ENCODE assay signal across 17 mouse cellular contexts in genomic region chr7:143197951-143198440, GRCm38 (mm10).
DNase-seq lines count a peak whose midpoint lies in the region; ATAC-seq lines count a peak whose summit lies in the region.
"Had no signal": no experiment of that assay in that cellular context is flagged by ENCODE, and none has a peak within 500 bp of the region (broad histone marks: within the 10 kb centered on the region; RNA-seq: fewer than 3 reads in every experiment).

No protein-coding gene starts in this region.

- no peaks in the 10 kb centered on the region for H3K27me3 ChIP-seq in liver, embryonic 11.5 days (replicated peaks; ENCODE audit: control insufficient read depth, insufficient read depth, low read length)
- no peaks in the 10 kb centered on the region for H3K27me3 ChIP-seq in liver, embryonic 12.5 days (replicated peaks)
- H3K27me3 ChIP-seq in forebrain, embryonic 14.5 days (replicated peaks; ENCODE audit: control insufficient read depth, insufficient read depth, low read length), result no peaks in the 10 kb centered on the region
- no peaks in the 10 kb centered on the region for H3K27me3 ChIP-seq in limb, embryonic 11.5 days (ENCODE audit: control insufficient read depth, insufficient read depth, low read length)
- no peaks in the 10 kb centered on the region for H3K27me3 ChIP-seq in neural tube, embryonic 13.5 days
- no peaks in the 10 kb centered on the region for H3K27me3 ChIP-seq in kidney, embryonic 15.5 days

- no peaks in the 10 kb centered on the region for H3K9me3 ChIP-seq in liver, embryonic 11.5 days (ENCODE audit: control insufficient read depth, low read length)
- no peaks in the 10 kb centered on the region for H3K9me3 ChIP-seq in liver, embryonic 12.5 days (replicated peaks)
- no peaks in the 10 kb centered on the region for H3K9me3 ChIP-seq in forebrain, embryonic 14.5 days (replicated peaks; ENCODE audit: control insufficient read depth, low read length)
- no peaks in the 10 kb centered on the region for H3K9me3 ChIP-seq in limb, embryonic 11.5 days (ENCODE audit: control insufficient read depth, low read length)
- H3K9me3 ChIP-seq in neural tube, embryonic 13.5 days, result no peaks in the 10 kb centered on the region
- H3K9me3 ChIP-seq in kidney, embryonic 15.5 days (replicated peaks), result no peaks in the 10 kb centered on the region

- no peak overlapping the region for H3K4me3 ChIP-seq in liver, embryonic 11.5 days (ENCODE audit: low read depth, low read length)
- H3K4me3 ChIP-seq in liver, embryonic 12.5 days, result no peak overlapping the region
- H3K4me3 ChIP-seq in forebrain, embryonic 14.5 days (ENCODE audit: low read depth, low read length), result 0 out of 2 replicates have a peak overlapping the region, but pooled peaks have one; percentile 2
- H3K4me3 ChIP-seq in limb, embryonic 11.5 days (ENCODE audit: low read depth, low read length), result no peak overlapping the region
- H3K4me3 ChIP-seq in neural tube, embryonic 13.5 days, result no peak overlapping the region
- no peak overlapping the region for H3K4me3 ChIP-seq in kidney, embryonic 15.5 days (replicated peaks)

- no peak overlapping the region for H3K27ac ChIP-seq in liver, embryonic 11.5 days (ENCODE audit: low read depth, low read length)
- no peak overlapping the region for H3K27ac ChIP-seq in liver, embryonic 12.5 days
- 0 out of 2 replicates have a peak overlapping the region, but pooled peaks have one; percentile 33 for H3K27ac ChIP-seq in forebrain, embryonic 14.5 days (ENCODE audit: low read depth, low read length)
- no peak overlapping the region for H3K27ac ChIP-seq in limb, embryonic 11.5 days (replicated peaks; ENCODE audit: low read depth, low read length)
- peak overlapping the region; percentile 54; the same call in 1 of the 2 replicates for H3K27ac ChIP-seq in neural tube, embryonic 13.5 days (replicated peaks)
- H3K27ac ChIP-seq in kidney, embryonic 15.5 days, result no peak overlapping the region
- H3K27ac ChIP-seq: liver, embryonic 14.5 days; macrophage had no signal

- no peaks in the 10 kb centered on the region for H3K36me3 ChIP-seq in liver, embryonic 11.5 days (ENCODE audit: control insufficient read depth, insufficient read depth, low read length)
- H3K36me3 ChIP-seq in liver, embryonic 12.5 days, result no peaks in the 10 kb centered on the region
- H3K36me3 ChIP-seq in forebrain, embryonic 14.5 days (ENCODE audit: control insufficient read depth, insufficient read depth, low read length), result no peaks in the 10 kb centered on the region
- H3K36me3 ChIP-seq in limb, embryonic 11.5 days (ENCODE audit: control insufficient read depth, insufficient read depth, low read length), result no peaks in the 10 kb centered on the region
- no peaks in the 10 kb centered on the region for H3K36me3 ChIP-seq in neural tube, embryonic 13.5 days
- H3K36me3 ChIP-seq in kidney, embryonic 15.5 days, result no peaks in the 10 kb centered on the region

- no peaks in the 10 kb centered on the region for H3K4me1 ChIP-seq in liver, embryonic 11.5 days (replicated peaks; ENCODE audit: control insufficient read depth, insufficient read depth, low read length)
- H3K4me1 ChIP-seq in liver, embryonic 12.5 days, result no peaks in the 10 kb centered on the region
- H3K4me1 ChIP-seq in forebrain, embryonic 14.5 days (ENCODE audit: control insufficient read depth, insufficient read depth, low read length), result peaks cover 8% of the 10 kb centered on the region; the same call in 1 of the 2 replicates
- H3K4me1 ChIP-seq in limb, embryonic 11.5 days (ENCODE audit: control insufficient read depth, insufficient read depth, low read length), result no peaks in the 10 kb centered on the region
- H3K4me1 ChIP-seq in neural tube, embryonic 13.5 days (replicated peaks), result peaks cover 19% of the 10 kb centered on the region
- H3K4me1 ChIP-seq in kidney, embryonic 15.5 days, result 0 out of 2 replicates have a peak, but pooled peaks cover 5% of the 10 kb centered on the region

- no peak for ATAC-seq in liver, embryonic 11.5 days (replicated peaks; ENCODE audit: low FRiP score)
- ATAC-seq in liver, embryonic 12.5 days, result no peak
- peak; percentile 77 for ATAC-seq in forebrain, embryonic 14.5 days
- ATAC-seq in limb, embryonic 11.5 days (ENCODE audit: insufficient number of reproducible peaks, low FRiP score, low TSS enrichment, low read depth), result no peak
- peak; percentile 87 for ATAC-seq in neural tube, embryonic 13.5 days (ENCODE audit: low read depth)
- ATAC-seq in kidney, embryonic 15.5 days (replicated peaks; ENCODE audit: low FRiP score), result no peak
- ATAC-seq: CD4-positive, CD25-positive, alpha-beta regulatory T cell, adult 4 months had no signal

- 68% methylated on average over 15 of the region's 15 CpGs for WGBS in liver, embryonic 11.5 days
- 59% methylated on average over 15 of the region's 15 CpGs for WGBS in liver, embryonic 12.5 days (ENCODE audit: insufficient replicate concordance)
- WGBS in forebrain, embryonic 14.5 days, result 8% methylated on average over 15 of the region's 15 CpGs
- 59% methylated on average over 15 of the region's 15 CpGs for WGBS in limb, embryonic 11.5 days
- 17% methylated on average over 15 of the region's 15 CpGs for WGBS in neural tube, embryonic 13.5 days
- WGBS in kidney, embryonic 15.5 days, result 62% methylated on average over 15 of the region's 15 CpGs

- no peak overlapping the region for H3K9ac ChIP-seq in liver, embryonic 11.5 days (ENCODE audit: low read depth, low read length)
- H3K9ac ChIP-seq in liver, embryonic 12.5 days, result no peak overlapping the region
- H3K9ac ChIP-seq in forebrain, embryonic 14.5 days (ENCODE audit: low read length), result 0 out of 2 replicates have a peak overlapping the region, but pooled peaks have one; percentile 3
- no peak overlapping the region for H3K9ac ChIP-seq in limb, embryonic 11.5 days (ENCODE audit: low read length)
- H3K9ac ChIP-seq in neural tube, embryonic 13.5 days, result peak overlapping the region; percentile 31; the same call in 1 of the 2 replicates
- no peak overlapping the region for H3K9ac ChIP-seq in kidney, embryonic 15.5 days
- H3K9ac ChIP-seq: liver, embryonic 14.5 days had no signal

- DNase-seq in liver, embryonic 11.5 days (ENCODE audit: low spot score), result peak; percentile 25
- peak; percentile 68 for DNase-seq in forebrain, embryonic 14.5 days (ENCODE audit: low spot score)
- peak; percentile 19 for DNase-seq in limb, embryonic 11.5 days (ENCODE audit: low spot score)
- no peak for DNase-seq in thymus, postnatal 25 days
- DNase-seq in gastrocnemius, postnatal 25 days, result no peak
- DNase-seq: adrenal gland, postnatal 14 days; cerebellum, adult 18-20 months; gastrocnemius, postnatal 14 days; kidney, postnatal 14 days; layer of hippocampus, postnatal 36 days; thymus, postnatal 36 days had no signal

- no peak overlapping the region for H3K4me2 ChIP-seq in liver, embryonic 11.5 days
- no peak overlapping the region for H3K4me2 ChIP-seq in liver, embryonic 12.5 days
- H3K4me2 ChIP-seq in forebrain, embryonic 14.5 days (ENCODE audit: low read length), result peak overlapping the region; percentile 33
- H3K4me2 ChIP-seq in limb, embryonic 11.5 days (ENCODE audit: low read depth, severe bottlenecking), result no peak overlapping the region
- peak overlapping the region; percentile 32 for H3K4me2 ChIP-seq in neural tube, embryonic 13.5 days
- H3K4me2 ChIP-seq in kidney, embryonic 15.5 days, result no peak overlapping the region

Comparison
In these comparisons a context has a peak if more than half of its experiments do, and no peak if none do; other contexts are left out.
1. ATAC-seq: peak in forebrain, embryonic 14.5 days (single experiment) and neural tube, embryonic 13.5 days (single experiment); none in liver, embryonic 11.5 days (single experiment), liver, embryonic 12.5 days (single experiment), limb, embryonic 11.5 days (single experiment) and kidney, embryonic 15.5 days (single experiment).
2. DNase-seq: peak in liver, embryonic 11.5 days (single experiment), forebrain, embryonic 14.5 days (single experiment) and limb, embryonic 11.5 days (single experiment); none in thymus, postnatal 25 days (single experiment) and gastrocnemius, postnatal 25 days (single experiment).
3. H3K27ac ChIP-seq: peak in forebrain, embryonic 14.5 days (single experiment) and neural tube, embryonic 13.5 days (single experiment); none in liver, embryonic 11.5 days (single experiment), liver, embryonic 12.5 days (single experiment), limb, embryonic 11.5 days (single experiment) and kidney, embryonic 15.5 days (single experiment).
4. H3K4me2 ChIP-seq: peak in forebrain, embryonic 14.5 days (single experiment) and neural tube, embryonic 13.5 days (single experiment); none in liver, embryonic 11.5 days (single experiment), liver, embryonic 12.5 days (single experiment), limb, embryonic 11.5 days (single experiment) and kidney, embryonic 15.5 days (single experiment).
5. H3K9ac ChIP-seq: peak in forebrain, embryonic 14.5 days (single experiment) and neural tube, embryonic 13.5 days (single experiment); none in liver, embryonic 11.5 days (single experiment), liver, embryonic 12.5 days (single experiment), limb, embryonic 11.5 days (single experiment) and kidney, embryonic 15.5 days (single experiment).